Mouse (Mus musculus) cerebellum, postnatal 36 days (tissue): ENCODE results near the gene Col4a3.

Source experiments
- DNase-seq, 2 experiments: peaks; one replicate each; pipeline ENCODE4 v3.0.0; 2021 to 2022; ENCODE audit warnings: mixed read lengths in 2 of 2

The Col4a3 gene

DNA sequence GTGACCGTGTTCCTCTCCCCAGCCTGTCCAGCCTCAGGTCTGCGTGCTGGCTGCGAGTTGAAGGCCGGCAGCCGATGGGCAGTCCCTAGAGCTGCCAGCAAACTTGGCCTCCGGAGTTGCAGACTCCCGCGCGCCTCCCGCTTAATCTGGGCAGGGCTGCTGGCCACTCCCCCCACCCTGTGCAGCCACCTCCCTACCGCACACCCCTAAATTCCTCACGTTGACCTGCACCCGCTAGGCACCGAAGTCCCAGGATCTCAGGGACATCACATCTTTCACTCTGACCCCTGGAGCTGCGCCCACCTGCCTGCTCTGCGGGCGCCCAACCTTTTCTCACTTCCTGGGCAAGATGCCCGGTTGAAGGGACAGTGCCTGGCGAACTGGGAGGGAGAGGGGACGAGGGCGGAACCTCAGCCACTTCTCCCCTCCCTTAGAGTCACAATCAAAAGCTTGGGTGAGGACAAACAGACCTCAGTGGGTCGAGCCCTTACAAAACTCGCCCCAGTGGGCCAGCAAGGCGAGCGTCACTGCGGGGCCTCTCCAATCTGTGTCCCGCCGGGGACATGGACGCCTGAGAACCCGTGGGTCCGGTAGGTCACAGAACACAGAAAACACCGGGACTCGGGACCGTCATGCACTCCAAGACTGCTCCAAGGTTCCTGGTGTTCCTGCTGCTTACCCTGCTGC, at the start of gene Col4a3, which contains the start of gene Col4a4:
Col4a3 (plus strand) TSS at position 209 of the 687 bp plus-strand sequence.
Col4a4 (minus strand) TSS at position 137 of the 687 bp plus-strand sequence.
- DNase-seq = peak; percentile 40 to 46

DNA sequence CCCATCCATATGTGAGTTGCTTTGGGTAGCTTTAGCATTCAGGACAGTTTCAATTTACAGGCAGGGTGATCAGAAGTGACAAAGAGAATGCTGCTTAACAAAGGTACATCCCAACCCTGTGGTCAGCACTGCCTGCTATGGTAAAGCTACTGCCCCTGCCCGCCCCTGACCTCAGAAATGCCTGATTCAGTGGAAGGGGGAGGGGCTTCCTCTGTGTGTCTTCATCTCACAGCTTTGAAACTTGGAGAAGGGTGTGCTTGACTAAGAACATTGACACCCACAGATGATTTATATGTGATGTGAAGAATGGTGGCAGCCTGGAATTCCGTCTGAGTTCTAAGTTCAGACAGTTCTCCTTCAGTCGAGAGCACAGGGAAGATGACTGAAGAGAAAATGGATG, 48.9 kb upstream of the Col4a3 start:
- DNase-seq = no peak

DNA sequence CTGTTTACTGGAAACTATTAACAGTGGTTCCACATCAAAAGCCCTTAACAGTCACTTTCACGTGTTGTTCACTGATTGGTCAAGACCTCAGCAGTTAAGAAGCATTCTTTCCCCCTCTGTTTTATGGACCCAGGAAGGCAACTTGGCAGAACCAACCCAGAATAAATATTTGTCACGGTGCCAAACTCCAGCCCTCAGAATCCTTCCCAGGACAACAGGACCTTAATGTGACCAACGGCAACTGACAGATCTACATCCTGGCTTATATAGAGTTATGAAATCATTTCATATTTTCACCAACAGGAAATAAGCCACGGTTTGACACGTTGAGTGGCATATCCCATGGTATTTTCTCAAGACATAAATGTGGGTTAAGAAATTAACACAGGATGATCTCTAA, 46.7 kb upstream of the Col4a3 start:
- DNase-seq = no peak

DNA sequence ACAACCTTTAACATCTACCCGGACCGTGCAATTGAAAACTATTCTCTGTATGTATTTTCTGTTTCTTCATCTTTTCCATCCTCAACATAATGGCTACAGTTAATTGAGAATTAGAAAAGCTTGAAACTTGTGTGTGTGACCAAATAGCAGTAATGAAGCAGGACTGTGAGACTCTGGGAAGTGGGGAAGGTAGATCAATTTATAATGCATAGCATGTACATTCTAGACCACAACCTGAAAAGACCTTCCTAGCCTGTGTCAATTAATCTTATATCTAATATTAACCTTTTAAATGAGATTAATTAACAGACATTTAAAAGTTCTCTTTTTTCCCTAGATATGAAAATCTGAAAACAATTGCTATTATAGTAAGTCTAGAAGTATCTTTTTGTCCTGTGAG, 42.8 kb upstream of the Col4a3 start:
- DNase-seq = no peak

DNA sequence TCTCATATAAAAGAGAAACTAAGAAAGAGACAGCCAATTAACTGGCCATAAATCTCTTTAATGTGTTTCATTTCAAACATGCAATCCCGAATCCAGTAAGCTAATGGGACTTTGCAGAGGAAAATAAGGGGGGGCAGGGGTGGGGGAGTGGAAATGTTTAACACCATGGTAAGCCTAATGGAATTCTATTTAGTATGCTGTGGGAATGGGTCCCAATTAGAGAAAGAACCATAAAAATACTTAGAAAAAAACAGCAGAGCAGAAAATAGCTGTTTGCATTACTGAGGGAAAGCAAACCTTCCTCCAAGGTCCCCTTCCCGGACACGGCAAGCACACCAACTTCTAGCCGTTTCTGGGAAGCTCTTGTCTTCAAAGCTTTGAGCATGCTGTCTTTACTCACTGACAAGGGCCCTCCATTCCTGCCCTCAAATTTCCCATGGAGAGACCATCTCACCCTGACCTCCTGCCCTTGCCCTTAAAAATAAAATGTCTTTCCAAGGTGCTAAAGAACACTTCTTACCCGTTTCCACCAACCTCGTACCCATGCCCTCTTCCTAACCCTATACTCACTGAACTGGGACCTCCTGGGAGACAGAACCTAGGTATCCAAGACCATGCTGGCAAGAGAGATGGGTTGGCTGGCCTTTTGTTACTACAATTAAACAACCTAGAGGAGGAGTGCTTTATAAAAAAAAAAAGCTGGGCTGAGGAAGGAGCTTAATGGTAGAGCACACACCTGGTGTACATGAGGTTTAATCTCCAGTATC, 42.1 kb upstream of the Col4a3 start:
- no peak for DNase-seq

DNA sequence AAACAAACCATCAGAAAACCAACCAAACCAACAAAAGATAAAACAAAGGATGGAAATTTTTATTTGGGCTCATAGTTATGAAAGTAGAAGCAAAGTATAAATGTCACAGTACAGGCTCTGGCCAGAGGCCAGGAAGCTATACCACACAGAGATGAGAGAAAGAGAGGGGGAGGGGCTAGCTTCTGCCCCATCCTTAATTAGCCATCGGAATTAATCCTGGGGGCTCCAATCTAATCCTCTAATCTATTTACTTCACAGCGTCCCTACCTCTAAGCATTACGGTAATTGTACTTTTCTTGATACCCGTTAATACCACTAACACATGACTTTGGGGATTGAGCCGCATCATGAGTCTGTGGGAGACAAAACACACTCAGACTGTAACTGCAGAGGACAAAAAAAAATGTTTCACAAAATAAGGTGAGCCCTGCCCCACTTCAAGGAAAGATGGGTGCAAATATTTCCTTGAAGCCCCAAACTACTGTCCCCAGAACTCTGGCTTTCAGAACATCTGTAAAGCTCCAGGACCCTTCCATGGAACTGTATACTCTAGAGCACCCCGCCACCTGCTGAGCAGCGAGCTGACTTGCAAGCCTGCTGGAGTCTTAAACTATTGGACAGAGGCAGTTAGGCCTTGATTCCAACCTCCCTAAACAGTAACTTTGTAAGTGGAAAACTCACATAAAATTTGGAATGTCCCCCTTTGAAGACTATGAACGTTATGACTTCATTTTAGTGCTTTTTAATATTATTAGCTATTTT, 41.3 kb upstream of the Col4a3 start:
- DNase-seq = no peak

DNA sequence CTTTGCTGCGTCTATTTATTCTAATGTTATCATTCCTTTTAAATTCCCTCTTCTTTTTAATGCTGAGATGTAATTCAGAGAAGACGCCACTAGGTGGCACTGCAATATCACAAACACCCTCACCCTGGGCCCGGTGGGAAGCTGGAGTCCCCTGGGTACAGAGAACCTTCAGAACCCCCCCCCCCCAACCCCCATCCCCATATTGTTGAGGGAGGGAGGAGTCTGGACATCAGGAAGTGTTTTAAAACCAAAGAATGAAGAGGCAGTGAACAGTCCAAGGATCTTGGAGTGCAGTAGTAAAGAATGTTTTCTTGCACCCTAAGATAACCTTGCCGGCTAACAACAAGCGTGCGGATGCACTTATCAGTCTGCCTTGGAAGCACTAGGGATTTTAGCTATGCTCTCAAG, 32.3 kb upstream of the Col4a3 start:
- DNase-seq = peak in 1 of 2 experiments; percentile 16

GRCm38 (mm10) chr1:82554889-82555288, 31.8 kb upstream of the Col4a3 start:
- no peak for DNase-seq

DNA sequence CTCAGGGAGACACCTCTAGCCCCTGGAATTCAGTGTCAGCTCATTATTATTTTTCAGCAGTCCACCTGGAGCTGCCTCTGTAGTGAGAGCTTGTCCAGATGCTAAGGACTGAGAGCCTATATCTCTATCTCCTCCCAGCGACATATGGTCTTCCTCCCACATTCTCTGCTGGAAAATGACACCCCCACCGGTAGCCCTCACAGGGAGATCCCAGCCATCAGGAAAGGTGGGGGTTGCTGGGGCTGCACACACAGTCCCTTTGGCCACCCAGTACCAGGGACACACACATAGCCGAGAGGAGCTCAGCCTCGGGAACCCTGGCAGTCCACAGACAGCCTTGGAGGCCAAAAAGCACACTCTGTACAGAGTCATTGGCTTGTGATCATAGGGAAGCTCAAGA, 26.5 kb upstream of the Col4a3 start:
- no peak for DNase-seq

DNA sequence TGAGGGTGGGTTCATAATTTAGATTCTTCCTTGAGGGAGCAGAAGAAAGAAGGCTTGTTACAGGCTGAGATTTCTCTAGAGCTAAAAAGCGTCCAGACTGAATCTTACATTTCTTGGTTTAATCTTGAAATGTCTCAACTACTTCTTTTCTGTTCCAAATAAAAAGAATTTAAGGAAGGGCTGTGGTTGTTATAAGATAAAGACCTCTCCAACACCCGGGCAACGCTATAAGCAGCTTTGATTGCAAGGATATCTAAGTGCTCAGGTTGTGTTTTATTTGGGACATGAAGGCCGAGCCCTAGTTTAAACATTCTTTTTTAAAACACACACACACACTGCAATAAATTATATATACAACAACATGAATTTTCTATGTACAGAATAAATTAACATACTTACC, 17.3 kb upstream of the Col4a3 start:
- no peak for DNase-seq

- no peak for DNase-seq
These were observed 15.0 kb upstream of the Col4a3 start for GRCm38 (mm10) chr1:82571758-82572157.

- DNase-seq = no peak
These were observed 11.0 kb upstream of the Col4a3 start for GRCm38 (mm10) chr1:82575681-82576080.

DNA sequence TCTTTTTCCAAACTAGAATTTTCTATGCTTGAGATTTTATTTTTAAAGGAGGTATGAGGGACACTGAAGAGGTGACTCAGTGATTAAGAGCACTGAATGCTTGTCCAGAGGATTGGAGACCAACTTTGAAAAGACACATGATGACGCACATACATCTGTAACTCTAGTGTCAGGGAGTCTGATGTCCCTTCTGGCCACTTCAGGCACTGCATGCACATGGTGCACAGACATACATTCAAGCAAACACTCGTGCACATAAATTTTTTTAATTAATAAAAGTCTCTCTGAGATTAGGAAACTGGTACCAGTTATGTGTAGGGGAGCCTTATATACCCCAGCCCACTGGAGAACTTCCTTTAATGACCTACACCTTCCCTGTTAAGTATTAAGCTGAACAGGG, 10.5 kb upstream of the Col4a3 start:
- DNase-seq = no peak

DNA sequence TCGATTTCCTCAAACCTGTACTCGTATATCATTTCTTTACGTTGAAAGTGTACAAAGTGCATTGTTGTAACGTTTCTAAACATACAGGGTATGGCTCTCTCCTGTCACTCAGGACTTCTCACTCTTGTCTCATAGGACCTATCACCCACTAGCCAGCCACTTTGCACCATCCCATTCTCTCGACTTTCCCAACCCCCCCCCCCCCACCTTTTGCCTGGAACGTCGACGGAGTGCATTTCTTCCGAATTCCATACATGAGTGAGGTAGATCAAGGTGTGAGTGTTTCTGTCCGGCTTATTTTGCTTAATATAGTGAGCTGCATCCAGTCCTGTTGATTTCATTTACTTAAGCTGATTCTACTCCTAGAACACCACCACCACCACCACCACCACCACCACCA, 9.4 kb upstream of the Col4a3 start:
- no peak for DNase-seq

DNA sequence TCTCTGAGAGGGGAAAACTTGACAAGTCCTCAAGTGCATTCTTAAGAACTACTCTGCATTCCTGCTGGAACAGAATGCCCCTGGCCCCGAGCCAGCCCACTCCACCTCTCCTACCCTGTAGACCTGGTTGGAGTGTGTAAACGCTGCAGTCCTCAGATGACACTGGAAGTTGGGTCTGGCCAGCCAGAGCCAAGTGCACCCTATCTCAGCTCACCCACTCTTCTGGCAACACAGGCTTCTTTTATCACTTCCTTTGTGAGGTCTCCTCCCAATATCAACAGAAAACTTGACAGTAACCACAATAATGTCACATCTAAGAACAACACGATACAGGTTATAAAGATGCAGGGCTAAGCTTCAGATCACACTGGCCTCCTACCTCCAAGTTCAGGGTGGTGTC, 8.8 kb upstream of the Col4a3 start:
- no peak for DNase-seq

DNA sequence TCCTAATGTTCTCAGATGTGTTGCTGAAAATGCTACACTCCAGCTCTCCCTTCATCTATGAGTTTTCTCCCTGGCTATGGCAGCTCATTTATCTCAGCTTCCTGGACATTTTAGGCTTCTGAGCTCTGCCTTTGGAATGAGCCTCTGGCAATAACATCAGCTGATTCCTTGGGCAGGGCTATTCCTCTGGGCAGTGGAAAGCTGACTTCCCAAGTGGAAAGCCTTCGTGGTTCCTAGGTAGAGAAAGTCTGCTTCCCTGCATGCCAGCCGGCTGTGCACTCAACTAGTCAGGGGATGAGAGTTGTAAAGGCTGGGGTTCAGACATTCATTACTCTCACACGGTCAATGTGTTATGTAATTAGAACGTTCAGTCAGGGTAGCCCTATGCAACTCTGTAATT, 8.4 kb upstream of the Col4a3 start:
- no peak for DNase-seq

DNA sequence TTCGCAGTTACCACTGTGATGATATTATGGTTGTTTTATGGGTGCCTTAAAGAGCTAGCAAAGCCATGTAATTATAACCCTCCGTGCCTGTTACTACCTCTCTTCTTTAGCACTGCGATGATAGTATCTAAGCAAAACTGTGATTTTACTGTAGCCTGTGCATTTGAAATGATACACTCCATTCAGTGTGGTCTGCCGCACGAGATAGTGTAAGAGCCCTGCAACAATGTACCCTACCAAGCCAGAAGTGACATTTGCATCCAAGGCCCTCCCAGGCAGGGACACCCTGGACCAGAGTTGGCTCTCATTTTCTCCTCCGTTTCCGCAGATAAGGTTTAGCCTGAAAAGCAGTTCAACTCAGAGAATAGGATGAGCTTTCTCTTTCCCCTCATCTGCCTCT, 740 bp upstream of the Col4a3 start:
- no peak for DNase-seq

GRCm38 (mm10) chr1:82590266-82590665, 3.5 kb downstream of the Col4a3 start:
- no peak for DNase-seq

GRCm38 (mm10) chr1:82596864-82597596, 10.3 kb downstream of the Col4a3 start:
- peak in 1 of 2 experiments; percentile 7 for DNase-seq

- DNase-seq = no peak
These were observed 16.7 kb downstream of the Col4a3 start for GRCm38 (mm10) chr1:82603198-82603950.

DNA sequence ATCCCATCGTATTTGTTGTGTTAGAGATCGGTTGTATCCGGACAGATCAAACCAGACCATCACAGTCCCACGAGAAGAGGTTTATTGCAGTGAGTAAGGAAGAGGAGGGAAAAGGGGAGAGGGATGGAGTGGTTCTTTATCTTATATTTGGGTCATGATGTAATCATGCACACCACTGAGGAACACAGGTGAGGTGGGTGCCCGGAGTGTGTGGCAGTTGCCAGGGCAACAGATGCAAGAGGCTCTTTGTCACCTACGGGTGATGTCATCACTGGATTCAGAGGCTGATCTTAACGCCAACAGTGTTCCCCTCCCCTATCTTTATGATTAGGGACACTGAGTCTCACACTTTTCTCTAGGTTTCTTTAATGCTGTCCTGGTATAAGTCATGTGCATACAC, 18.6 kb downstream of the Col4a3 start:
- no peak for DNase-seq

DNA sequence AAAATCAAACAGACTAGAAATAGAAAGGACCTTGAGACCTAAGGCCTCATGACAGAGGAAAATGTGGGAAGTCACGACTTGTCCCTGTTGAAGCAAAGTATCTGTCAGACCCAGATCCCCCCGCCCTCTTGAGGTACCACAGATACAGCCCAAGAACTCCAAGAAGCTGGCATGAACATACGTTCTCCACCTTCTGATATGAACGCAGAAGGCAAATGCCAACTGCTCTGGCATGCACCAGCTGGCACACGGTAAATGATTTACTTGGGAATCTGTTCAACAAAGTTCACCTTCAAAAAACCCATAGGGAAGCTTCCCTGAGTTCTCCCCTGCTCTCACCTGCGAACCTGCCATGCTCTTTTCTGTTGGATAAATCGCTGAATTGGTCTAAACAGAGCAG, 19.1 kb downstream of the Col4a3 start:
- DNase-seq = no peak
